Mouse (Mus musculus) neural tube, embryonic 13.5 days (tissue): ENCODE data around the gene Acss1. TPM values are rescaled to one million over a fixed set of nuclear protein-coding genes. Genes with fewer than 3 reads are reported as not detected.

ENCODE experiments used
- ATAC-seq: fragments of 200-750 bp; cut with Nextera tagmentation; 2 replicates; pipeline ENCODE4 v1.8.0; 2017; ENCODE audit warnings: low read depth, mild to moderate bottlenecking, moderate TSS enrichment, moderate library complexity
- H3K27ac ChIP-seq: fragments of 300-500 bp; sonication (generic); replicated peaks from 2 replicates; pipeline ENCODE4 v1.5.1; 2015; ENCODE audit warnings: moderate library complexity, mild to moderate bottlenecking, inconsistent platforms
- H3K27me3 ChIP-seq: fragments of 300-500 bp; sonication (generic); 2 replicates; pipeline ENCODE4 v1.6.1; 2015; ENCODE audit warnings: mild to moderate bottlenecking, inconsistent platforms
- H3K36me3 ChIP-seq: fragments of 300-500 bp; sonication (generic); 2 replicates; pipeline ENCODE4 v1.6.1; 2015; ENCODE audit warnings: mild to moderate bottlenecking, inconsistent platforms
- H3K4me1 ChIP-seq: fragments of 300-500 bp; sonication (generic); replicated peaks from 2 replicates; pipeline ENCODE4 v1.6.1; 2015; ENCODE audit warnings: inconsistent platforms
- H3K4me2 ChIP-seq: fragments of 300-500 bp; sonication (generic); 2 replicates; pipeline ENCODE4 v1.6.1; 2015; ENCODE audit warnings: inconsistent platforms, mild to moderate bottlenecking, moderate library complexity
- H3K4me3 ChIP-seq: fragments of 300-500 bp; sonication (generic); 2 replicates; pipeline ENCODE4 v1.5.1; 2015; ENCODE audit warnings: mild to moderate bottlenecking, inconsistent platforms
- H3K9ac ChIP-seq: fragments of 300-500 bp; sonication (generic); 2 replicates; pipeline ENCODE4 v1.6.1; 2015; ENCODE audit warnings: moderate library complexity, mild to moderate bottlenecking, inconsistent platforms
- H3K9me3 ChIP-seq: fragments of 300-500 bp; sonication (generic); 2 replicates; pipeline ENCODE4 v1.6.1; 2016; ENCODE audit warnings: inconsistent platforms
- WGBS: fragments of 180-500 bp; shearing (Covaris S2); methylation state at CpG from one replicate; pipeline ENCODE4 v1.1.7; 2015; 5-methylcytosine and 5-hydroxymethylcytosine counted together
- polyA plus RNA-seq: library from polyadenylated mRNA; unstranded; fragments of >200 nt; fragmentation: Nextera tagmentation; extraction: Ambion mirVana; gene quantifications from 2 replicates; pipeline ENCODE4 v1.2.1, GENCODE M21; 2015

Acss1 gene
- polyA plus RNA-seq, 1 experiment from 2014 or later, result 18.4 TPM

DNA sequence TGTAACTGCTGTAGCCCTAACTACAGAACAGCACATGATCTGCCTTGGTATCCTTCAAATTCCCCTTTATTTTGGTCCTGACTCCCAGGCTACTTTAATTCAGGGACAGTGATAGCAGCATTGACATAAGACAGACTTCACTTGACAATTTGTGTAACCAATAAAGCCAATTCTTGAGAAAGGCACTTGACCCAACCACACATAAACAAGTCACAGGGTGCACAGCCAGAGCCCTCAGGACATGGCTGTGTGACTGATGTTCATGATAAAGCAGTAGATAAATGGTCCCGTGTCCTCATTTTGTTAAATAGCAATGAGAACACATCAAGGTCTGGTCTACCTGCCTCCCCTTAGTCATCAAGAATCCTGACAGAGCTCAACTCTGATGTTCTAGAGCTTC lies 88.7 kb downstream of the Acss1 start:
- Histone ChIP-seq H3K9me3 (no peaks in the 10 kb centered on the region), H3K4me3 (no peak overlapping the region), H3K27ac (no peak overlapping the region), H3K36me3 (peaks cover 45% of the 10 kb centered on the region), H3K4me1 (no peaks in the 10 kb centered on the region), H3K9ac (no peak overlapping the region), H3K27me3 (no peaks in the 10 kb centered on the region), H3K4me2 (no peak overlapping the region)
- WGBS, result 100% methylated on average over 1 of the region's 1 CpGs
- ATAC-seq, result no peak

DNA sequence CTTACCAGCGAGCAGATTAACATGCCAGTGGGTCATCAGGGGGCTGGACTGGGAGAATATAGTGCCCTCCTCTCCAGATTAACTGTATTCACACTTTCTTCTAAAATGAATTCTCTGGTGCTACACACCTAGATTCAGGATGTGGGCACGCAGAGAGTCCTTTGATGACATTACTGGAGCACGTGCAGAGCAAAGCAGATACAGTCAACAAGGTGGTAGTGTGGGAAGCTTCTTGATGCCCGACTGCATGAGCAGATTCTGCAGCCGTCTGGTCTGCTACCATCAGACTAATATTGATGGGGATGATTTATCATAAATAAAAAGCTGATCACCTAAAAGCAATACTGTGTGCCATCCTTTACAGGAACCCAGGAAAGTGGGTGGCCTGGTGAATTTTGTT lies 89.7 kb downstream of the Acss1 start:
- Histone ChIP-seq H3K36me3 (peaks cover 34% of the 10 kb centered on the region), H3K27ac (no peak overlapping the region)

DNA sequence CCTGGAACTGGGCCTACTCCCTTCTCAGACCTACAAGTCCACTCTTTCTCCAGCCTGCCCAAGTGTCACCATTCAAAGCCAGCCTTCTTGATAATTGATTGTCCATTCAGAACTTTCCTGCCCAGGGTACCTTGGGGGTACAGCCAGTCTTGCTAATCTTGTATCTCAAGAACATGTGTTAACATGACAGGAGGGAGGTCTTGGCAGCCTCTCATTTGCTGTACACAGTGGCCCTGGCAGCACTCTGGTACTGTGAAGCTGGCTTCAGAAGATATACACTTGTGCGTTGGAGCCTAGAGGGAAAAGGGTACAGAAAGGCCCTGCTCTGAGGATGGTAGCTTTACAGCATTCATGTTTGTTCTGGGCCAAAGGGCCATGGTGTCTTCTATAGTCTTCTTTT lies 92.0 kb downstream of the Acss1 start:
- Histone ChIP-seq H3K27me3 (no peaks in the 10 kb centered on the region), H3K27ac (no peak overlapping the region), H3K4me1 (no peaks in the 10 kb centered on the region), H3K4me2 (no peak overlapping the region), H3K4me3 (no peak overlapping the region), H3K36me3 (peaks cover 21% of the 10 kb centered on the region), H3K9me3 (no peaks in the 10 kb centered on the region), H3K9ac (no peak overlapping the region)
- WGBS, result 97% methylated on average over 1 of the region's 1 CpGs
- ATAC-seq, result no peak

More for the DNA sequence above, 89.7 kb downstream of the Acss1 start:
- no peaks in the 10 kb centered on the region for H3K4me1 ChIP-seq
- H3K4me3 ChIP-seq, result no peak overlapping the region
- no peaks in the 10 kb centered on the region for H3K9me3 ChIP-seq
- no peaks in the 10 kb centered on the region for H3K27me3 ChIP-seq
- WGBS, result 87% methylated on average over 5 of the region's 5 CpGs
- no peak overlapping the region for H3K4me2 ChIP-seq
- no peak for ATAC-seq
- no peak overlapping the region for H3K9ac ChIP-seq

DNA sequence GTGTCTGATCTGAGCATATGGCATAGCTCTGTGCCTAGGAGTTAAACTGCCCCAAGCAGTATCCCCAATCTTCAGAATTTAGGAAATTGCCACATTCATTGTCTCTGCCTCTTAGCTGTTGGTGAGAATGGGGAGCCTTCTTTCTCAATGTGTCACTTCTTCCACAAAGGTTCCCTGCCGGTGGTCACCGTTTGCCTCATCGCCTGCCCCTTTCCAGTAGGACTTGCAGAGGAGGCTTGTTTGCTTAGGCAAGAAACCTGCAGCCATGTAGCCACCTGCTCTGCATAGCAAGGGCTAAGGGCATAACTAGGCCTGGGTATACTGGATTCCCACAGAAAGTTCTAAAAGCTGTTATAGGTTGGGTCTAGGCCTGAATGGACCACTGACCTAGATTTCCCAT lies 95.8 kb downstream of the Acss1 start:
- no peak overlapping the region for H3K9ac ChIP-seq
- ATAC-seq, result no peak
- no peak overlapping the region for H3K4me3 ChIP-seq
- no peaks in the 10 kb centered on the region for H3K27me3 ChIP-seq
- H3K9me3 ChIP-seq, result no peaks in the 10 kb centered on the region
- no peaks in the 10 kb centered on the region for H3K4me1 ChIP-seq
- 90% methylated on average over 3 of the region's 3 CpGs for WGBS
- peaks cover 7% of the 10 kb centered on the region for H3K36me3 ChIP-seq
- H3K4me2 ChIP-seq, result no peak overlapping the region
- H3K27ac ChIP-seq, result no peak overlapping the region

DNA sequence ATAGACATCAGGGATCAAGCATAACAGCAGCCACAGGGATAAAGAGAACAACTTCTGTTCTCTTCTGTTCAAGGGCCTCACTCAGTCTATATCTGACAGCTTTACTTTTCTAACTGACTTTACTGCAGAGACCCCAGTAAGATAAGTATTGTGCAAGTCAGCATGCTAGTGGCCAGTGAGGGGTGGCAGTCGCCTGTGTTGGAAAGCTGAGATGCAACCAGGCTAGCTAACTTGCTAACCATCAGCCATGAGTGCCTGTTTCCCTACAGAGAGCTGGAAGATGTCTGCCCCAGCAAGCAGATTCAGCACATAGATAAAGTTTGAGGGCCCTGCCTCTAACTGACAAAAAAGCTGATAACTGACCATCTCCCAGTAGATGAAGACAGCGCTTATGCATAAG lies 97.5 kb downstream of the Acss1 start:
- Histone ChIP-seq H3K9me3 (no peaks in the 10 kb centered on the region), H3K4me1 (no peaks in the 10 kb centered on the region), H3K9ac (no peak overlapping the region), H3K4me2 (no peak overlapping the region), H3K36me3 (0 out of 2 replicates have a peak, but pooled peaks cover 5% of the 10 kb centered on the region), H3K27ac (no peak overlapping the region), H3K27me3 (no peaks in the 10 kb centered on the region), H3K4me3 (no peak overlapping the region)
- WGBS, result 89% methylated on average over 2 of the region's 2 CpGs
- no peak for ATAC-seq

DNA sequence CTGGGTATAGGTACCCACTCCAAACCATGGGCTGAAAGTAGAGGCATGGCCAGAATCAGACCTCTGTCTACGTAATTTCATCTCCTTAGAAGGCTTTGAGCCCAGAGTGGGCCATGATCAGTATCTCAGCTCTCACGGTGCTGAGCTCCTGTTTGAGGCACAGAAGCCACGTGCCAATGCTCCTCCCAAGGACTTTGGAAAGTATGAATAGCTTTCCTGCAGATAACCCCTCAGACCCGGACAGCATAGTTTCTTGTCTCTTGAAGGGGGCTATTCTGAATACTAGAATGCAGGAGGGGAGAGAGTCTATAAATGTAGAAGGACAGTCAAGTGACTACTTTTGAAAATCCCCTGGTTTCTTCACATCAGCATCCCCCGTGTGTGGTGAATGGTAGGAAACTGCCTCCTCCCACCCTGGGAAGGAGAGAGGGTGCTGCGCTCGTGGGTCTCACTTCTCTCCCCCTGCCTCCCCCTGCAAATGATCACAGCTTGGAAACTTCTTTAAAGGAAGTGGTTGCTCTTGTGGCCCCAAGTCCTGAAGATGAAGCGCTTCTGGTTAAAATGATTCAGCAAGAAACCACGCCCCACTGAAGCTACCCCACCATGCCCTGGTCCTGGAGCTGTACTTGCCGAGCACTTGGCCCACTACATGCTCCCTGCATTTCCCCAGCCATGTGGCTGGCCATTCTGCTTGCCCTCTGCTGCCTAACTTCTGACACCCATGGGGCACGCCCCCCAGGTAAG lies 98.3 kb downstream of the Acss1 start, which contains the start of gene Cst7:
TSS of gene Cst7 (plus strand) at position 569 of the 744 bp plus-strand sequence.
- Histone ChIP-seq H3K9ac (no peak within 1 kb of the TSS), H3K4me1 (no peaks in the 10 kb centered on the region), H3K4me2 (no peak within 1 kb of the TSS), H3K36me3 (0 out of 2 replicates have a peak, but pooled peaks cover 5% of the 10 kb centered on the region), H3K9me3 (no peaks in the 10 kb centered on the region), H3K27ac (no peak within 1 kb of the TSS), H3K4me3 (no peak within 1 kb of the TSS), H3K27me3 (no peaks in the 10 kb centered on the region)
- 76% methylated on average over 11 of the region's 11 CpGs for WGBS
- no peak for ATAC-seq

Other genes with a start within 250 kb of the Acss1 start
- gene Zfp442, start 217.0 kb downstream of the Acss1 start, polyA plus RNA-seq, result 9.0 and 9.4 TPM in 2 replicates
- gene Zfp345, start 183.4 kb downstream of the Acss1 start, polyA plus RNA-seq, result not detected in 2 replicates
- gene Cst7, start 98.1 kb downstream of the Acss1 start, polyA plus RNA-seq, result 0.53 TPM in 1 of 2 replicates, not detected in the other
- 44.5 and 46.2 TPM in 2 replicates for gene Apmap, start 59.9 kb downstream of the Acss1 start, polyA plus RNA-seq
- gene Vsx1, start 20.9 kb upstream of the Acss1 start, polyA plus RNA-seq, result 0.13 and 0.15 TPM in 2 replicates
- gene Entpd6, start 80.5 kb upstream of the Acss1 start, polyA plus RNA-seq, result 41.2 and 47.0 TPM in 2 replicates
- 101 TPM in 2 replicates for gene Pygb, start 118.2 kb upstream of the Acss1 start, polyA plus RNA-seq
- gene Abhd12, start 236.2 kb upstream of the Acss1 start, polyA plus RNA-seq, result 108 and 109 TPM in 2 replicates
- 18.5 and 21.4 TPM in 2 replicates for gene Gins1, start 236.9 kb upstream of the Acss1 start, polyA plus RNA-seq